Mouse (Mus musculus) adrenal gland, postnatal 10 days (tissue): ENCODE measurements around the gene Gm11634. TPM values are rescaled to one million over a fixed set of nuclear protein-coding genes. Genes with fewer than 3 reads are reported as not detected.

ENCODE experiments used
- DNase-seq: peaks from one replicate; pipeline ENCODE4 v3.0.0; 2021; ENCODE audit warnings: mixed read lengths
- total RNA-seq, 2 experiments: library from RNA; stranded (reverse); gene quantifications; 2 replicates each; pipeline ENCODE4 v1.2.3; 2021

The Gm11634 gene
- total RNA-seq, 2 experiments from 2014 or later, result not detected

DNA sequence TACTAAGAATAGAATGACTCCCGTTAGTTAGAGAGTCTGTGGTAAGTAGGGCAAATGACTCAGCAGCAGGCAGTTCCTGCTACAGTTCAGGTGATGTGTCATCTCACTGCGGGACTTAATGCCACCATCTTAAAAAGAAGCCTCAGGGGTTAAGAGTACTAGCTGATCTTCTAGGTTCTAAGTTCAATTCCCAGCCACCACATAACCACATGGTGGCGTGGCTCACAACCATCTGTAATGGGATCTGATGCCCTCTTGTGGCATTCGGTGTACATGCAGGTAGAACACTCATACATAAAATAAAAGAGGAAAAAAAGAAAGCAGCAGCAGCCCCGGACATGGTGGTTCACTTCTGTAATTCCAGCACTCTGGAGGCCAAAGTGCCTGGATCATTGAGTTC lies 36.7 kb downstream of the Gm11634 start:
- DNase-seq, result peak; percentile 48

DNA sequence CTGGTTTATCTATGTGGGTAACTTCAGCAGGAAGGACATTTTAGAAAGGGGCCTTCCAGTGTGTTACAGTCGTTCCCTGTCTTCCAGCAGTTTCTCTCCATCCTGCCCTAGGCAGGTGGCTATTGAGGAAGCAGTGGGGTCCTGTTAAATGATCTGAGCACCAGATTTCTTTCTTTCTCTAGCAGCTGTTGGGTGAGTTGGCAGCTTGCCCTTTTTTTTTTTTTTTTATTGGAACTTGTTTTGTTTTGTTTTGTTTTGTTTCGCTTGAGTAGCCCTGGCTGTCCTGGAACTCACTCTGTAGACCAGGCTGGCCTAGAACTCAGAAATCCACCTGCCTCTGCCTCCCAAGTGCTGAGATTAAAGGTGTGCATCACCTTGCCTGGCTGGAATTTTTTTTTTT lies 42.1 kb downstream of the Gm11634 start:
- no peak for DNase-seq

GRCm38 (mm10) chr11:101556541-101556940 lies 42.5 kb downstream of the Gm11634 start:
- peak; percentile 47 for DNase-seq

DNA sequence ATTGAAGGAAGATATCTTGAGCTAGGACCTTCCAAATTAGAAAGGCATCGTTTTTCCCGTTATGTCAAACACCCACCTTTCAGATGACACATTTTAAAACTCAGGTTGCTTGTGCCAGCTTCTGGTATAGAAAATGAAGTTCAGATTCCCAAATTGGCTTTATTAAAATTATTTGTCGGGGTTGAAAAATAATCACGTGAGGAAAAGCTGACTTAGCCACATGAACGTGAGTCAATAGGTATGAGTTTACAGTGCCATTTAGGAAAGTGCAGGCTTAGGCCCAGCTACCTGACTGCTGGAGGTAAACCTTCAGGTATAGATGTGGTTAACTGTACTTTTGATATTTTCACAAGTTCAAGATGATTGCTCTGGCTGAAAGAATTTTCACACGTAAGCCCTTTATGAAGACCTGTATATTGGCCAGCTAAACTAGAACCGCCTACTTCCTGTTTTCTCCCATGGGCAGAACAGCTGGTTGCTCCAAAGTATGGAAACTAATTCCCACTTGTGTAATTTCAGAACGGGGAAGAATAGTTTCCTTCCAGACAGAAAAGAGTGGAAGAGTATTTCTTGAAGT lies 45.6 kb downstream of the Gm11634 start:
- peak; percentile 32 for DNase-seq

GRCm38 (mm10) chr11:101552476-101553300 lies 46.4 kb downstream of the Gm11634 start:
- DNase-seq, result peak; percentile 95

DNA sequence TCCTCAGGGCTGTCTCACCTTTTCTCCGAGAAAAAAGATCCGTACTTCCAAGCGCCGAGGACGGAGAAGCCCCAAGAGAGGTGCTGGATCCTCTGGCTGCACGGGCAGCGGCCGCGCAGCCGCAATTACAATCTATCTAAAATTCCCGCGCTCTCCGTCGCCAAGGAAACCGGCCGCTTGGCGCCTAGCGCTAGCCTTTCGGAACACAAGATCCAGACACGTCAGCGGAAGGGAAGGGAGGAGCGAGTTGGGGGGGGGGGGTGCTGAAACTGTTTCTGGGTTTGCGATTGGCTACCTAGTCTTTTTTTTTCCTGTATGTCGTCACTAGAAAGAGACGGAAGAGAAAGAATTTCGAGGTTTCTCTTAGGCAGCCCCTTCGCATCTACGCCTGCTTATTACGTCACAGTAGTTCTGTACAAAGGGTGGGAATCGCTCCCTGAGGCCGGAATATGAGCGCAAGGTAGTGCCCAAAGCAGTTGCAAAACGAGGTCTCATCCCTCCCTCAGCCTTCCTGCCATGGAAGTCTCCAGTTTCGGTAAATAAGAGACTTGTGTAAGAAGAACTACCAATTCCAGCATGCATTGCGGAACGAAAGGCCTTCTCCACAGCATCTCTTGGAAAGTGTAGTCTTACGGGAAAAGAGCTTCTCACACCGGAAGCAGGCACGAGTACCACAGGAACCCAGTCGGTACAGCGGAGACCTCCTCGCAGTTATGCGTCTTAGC lies 47.1 kb downstream of the Gm11634 start, which contains the start of the genes Brca1 and Nbr1:
Gene Brca1 (minus strand): TSS at position 205 of the 725 bp plus-strand sequence.
Gene Nbr1 (plus strand): TSS at position 399 of the 725 bp plus-strand sequence.
- peak; percentile 96 for DNase-seq

DNA sequence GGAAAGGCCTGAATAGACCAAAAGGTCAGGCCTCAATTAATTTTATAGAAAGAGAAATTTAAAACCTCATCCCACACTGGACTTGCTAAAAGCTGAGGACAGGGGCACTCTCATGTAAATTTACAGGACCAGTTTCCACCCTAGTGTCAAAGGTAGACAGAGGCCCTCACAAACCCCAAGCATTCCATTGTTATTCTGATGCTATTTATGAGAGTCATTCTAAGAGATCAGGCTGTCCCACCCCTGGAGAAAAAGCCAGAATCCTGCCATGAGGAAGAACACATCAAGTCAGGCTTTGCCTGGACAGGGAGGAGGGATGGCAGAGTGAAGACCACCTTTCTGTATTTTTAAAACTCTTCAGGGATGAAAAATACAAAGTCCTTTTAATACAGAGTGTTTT lies 50.5 kb downstream of the Gm11634 start:
- DNase-seq, result no peak

DNA sequence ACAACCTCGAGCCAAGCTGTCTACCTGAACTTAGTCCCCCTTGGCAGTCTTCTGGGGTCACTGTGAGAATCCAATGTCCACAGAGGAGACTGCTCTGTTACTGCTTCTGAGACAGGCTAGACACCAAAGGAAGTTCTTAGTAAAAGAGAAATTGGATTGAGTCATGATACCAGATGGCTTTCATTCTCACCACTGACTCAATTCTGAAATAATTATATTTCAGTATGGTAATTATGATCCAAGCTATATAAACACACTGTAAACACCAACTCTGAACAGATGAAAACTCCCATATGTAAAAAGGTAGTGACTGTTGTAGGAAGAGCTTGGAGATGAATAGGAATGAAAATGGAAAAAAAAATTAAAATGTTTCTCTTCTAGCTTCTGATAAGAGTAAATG lies 54.9 kb downstream of the Gm11634 start:
- no peak for DNase-seq

Other genes with a start within 250 kb of the Gm11634 start
- gene G6pc, start 231.7 kb downstream of the Gm11634 start, total RNA-seq, result 10 to 100 TPM; 35.5 to 89.5 TPM
- gene Aarsd1, start 181.6 kb downstream of the Gm11634 start, total RNA-seq, result 10 to 100 TPM; 33.1 to 37.3 TPM
- gene Gm27029, start 174.5 kb downstream of the Gm11634 start, total RNA-seq, result 1 to 10 TPM; 1.9 to 5.0 TPM
- gene Rundc1, start 174.2 kb downstream of the Gm11634 start, total RNA-seq, result 10 to 100 TPM; 16.1 to 17.8 TPM
- gene Ptges3l, start 173.9 kb downstream of the Gm11634 start, total RNA-seq, result 1 to 10 TPM; 5.6 to 9.5 TPM
- gene Rpl27, start 157.0 kb downstream of the Gm11634 start, total RNA-seq, result 10 to 100 TPM; 75.5 to 92.7 TPM
- gene Ifi35, start 150.8 kb downstream of the Gm11634 start, total RNA-seq, result 10 to 100 TPM; 23.0 to 24.9 TPM
- 10 to 100 TPM; 10.6 to 11.0 TPM for gene Rnd2, start 134.3 kb downstream of the Gm11634 start, total RNA-seq
- gene Vat1, start 133.0 kb downstream of the Gm11634 start, total RNA-seq, result 10 to 100 TPM; 79.4 to 87.3 TPM
- gene Brca1, start 47.3 kb downstream of the Gm11634 start, total RNA-seq, result 1 to 10 TPM; 8.1 to 8.3 TPM
- gene Nbr1, start 47.1 kb downstream of the Gm11634 start, total RNA-seq, result 100 to 1,000 TPM; 134 to 137 TPM
- gene Tmem106a, start 17.0 kb downstream of the Gm11634 start, total RNA-seq, result 10 to 100 TPM; 11.2 to 12.0 TPM
- gene Rdm1, start 27.9 kb upstream of the Gm11634 start, total RNA-seq, result 10 to 100 TPM; 22.5 to 26.4 TPM
- gene Arl4d, start 66.3 kb upstream of the Gm11634 start, total RNA-seq, result 10 to 100 TPM; 10.4 to 16.7 TPM
- 10 to 100 TPM; 23.6 to 24.4 TPM for gene Dhx8, start 133.7 kb upstream of the Gm11634 start, total RNA-seq
- gene Etv4, start 186.1 kb upstream of the Gm11634 start, total RNA-seq, result 1 to 10 TPM; 3.2 to 3.9 TPM